Mouse (Mus musculus) stomach, embryonic 16.5 days (tissue): ENCODE measurements around the gene E430018J23Rik. TPM values are rescaled to one million over a fixed set of nuclear protein-coding genes. Genes with fewer than 3 reads are reported as not detected.
"Not testable (repeated sequence)": the region's sequence is repeated elsewhere in the genome, so short reads cannot be mapped to it uniquely, and the experiment has no call there.

Experiments
- ATAC-seq: fragments of 200-750 bp; cut with Nextera tagmentation; 2 replicates; pipeline ENCODE4 v1.8.0; 2017; ENCODE audit warnings: moderate number of reproducible peaks, moderate TSS enrichment; ENCODE audit not compliant: insufficient read depth, low FRiP score
- H3K27ac ChIP-seq: fragments of 300-500 bp; sonication (generic); 2 replicates; pipeline ENCODE4 v1.5.1; 2014; ENCODE audit warnings: low read length
- H3K27me3 ChIP-seq: fragments of 300-500 bp; sonication (generic); 2 replicates; pipeline ENCODE4 v1.6.1; 2014; ENCODE audit warnings: low read length, control low read depth, mixed read lengths; ENCODE audit not compliant: control insufficient read depth, insufficient read depth
- H3K36me3 ChIP-seq: fragments of 300-500 bp; sonication (generic); 2 replicates; pipeline ENCODE4 v1.6.1; 2014; ENCODE audit warnings: low read length; ENCODE audit not compliant: control insufficient read depth, insufficient read depth
- H3K4me1 ChIP-seq: fragments of 300-500 bp; sonication (generic); 2 replicates; pipeline ENCODE4 v1.6.1; 2014; ENCODE audit warnings: low read length, control low read depth, mixed read lengths; ENCODE audit not compliant: control insufficient read depth, insufficient read depth
- H3K4me2 ChIP-seq: fragments of 300-500 bp; sonication (generic); 2 replicates; pipeline ENCODE4 v1.6.1; 2014; ENCODE audit warnings: low read depth, low read length, mixed read lengths
- H3K4me3 ChIP-seq: fragments of 300-500 bp; sonication (generic); replicated peaks from 2 replicates; pipeline ENCODE4 v1.5.1; 2014; ENCODE audit warnings: mild to moderate bottlenecking, low read length
- H3K9ac ChIP-seq: fragments of 300-500 bp; sonication (generic); 2 replicates; pipeline ENCODE4 v1.6.1; 2014; ENCODE audit warnings: low read length
- H3K9me3 ChIP-seq: fragments of 300-500 bp; sonication (generic); replicated peaks from 2 replicates; pipeline ENCODE4 v1.6.1; 2016; ENCODE audit warnings: low read length, control low read depth; ENCODE audit not compliant: control insufficient read depth
- WGBS: fragments of 180-500 bp; shearing (Covaris S2); extraction: QIAGEN DNeasy Blood & Tissue Kit; methylation state at CpG from one replicate; pipeline ENCODE4 v1.1.7; 2014; 5-methylcytosine and 5-hydroxymethylcytosine counted together
- polyA plus RNA-seq: library from polyadenylated mRNA; unstranded; fragments of >200 nt; fragmentation: Nextera tagmentation; extraction: Ambion mirVana; gene quantifications from 2 replicates; pipeline ENCODE4 v1.2.1, GENCODE M21; 2015

The E430018J23Rik gene
- polyA plus RNA-seq, 1 experiment from 2014 or later = 6.1 TPM

- Histone ChIP-seq H3K36me3 (0 out of 2 replicates have a peak, but pooled peaks cover 7% of the 10 kb centered on the region), H3K9me3 (no peaks in the 10 kb centered on the region), H3K9ac (peak overlapping the region; percentile 97), H3K4me1 (peaks cover 22% of the 10 kb centered on the region), H3K4me3 (peak overlapping the region; percentile 97), H3K27me3 (no peaks in the 10 kb centered on the region), H3K27ac (peak overlapping the region; percentile 97), H3K4me2 (peak overlapping the region; percentile 90)
- 0 out of 2 replicates have a peak, but pooled peaks have one; percentile 41 for ATAC-seq
- WGBS = 14% methylated on average over 8 of the region's 8 CpGs
These were observed 46.8 kb downstream of the E430018J23Rik start for GRCm38 (mm10) chr7:127346676-127347075.

GRCm38 (mm10) chr7:127345512-127346325, 47.7 kb downstream of the E430018J23Rik start, which contains the start of gene Zfp768:
TSS of gene Zfp768 (minus strand) at chr7:127345589.
- WGBS = under 1% methylated on average over 74 of the region's 76 CpGs
- peak within 1 kb of the TSS; percentile 97 for H3K4me3 ChIP-seq
- ATAC-seq = peak; percentile 90

GRCm38 (mm10) chr7:127345092-127345491, 48.3 kb downstream of the E430018J23Rik start:
- peak overlapping the region; percentile 97 for H3K27ac ChIP-seq
- ATAC-seq = peak; percentile 59
- peaks cover 22% of the 10 kb centered on the region for H3K4me1 ChIP-seq
- H3K4me2 ChIP-seq = peak overlapping the region; percentile 90
- no peaks in the 10 kb centered on the region for H3K9me3 ChIP-seq
- WGBS = under 1% methylated on average over 42 of the region's 42 CpGs
- peak overlapping the region; percentile 97 for H3K9ac ChIP-seq
- H3K36me3 ChIP-seq = 0 out of 2 replicates have a peak, but pooled peaks cover 7% of the 10 kb centered on the region
- H3K4me3 ChIP-seq = peak overlapping the region; percentile 97
- no peaks in the 10 kb centered on the region for H3K27me3 ChIP-seq

More at GRCm38 (mm10) chr7:127345512-127346325, 47.7 kb downstream of the E430018J23Rik start, which contains the start of gene Zfp768:
- H3K4me2 ChIP-seq = peak within 1 kb of the TSS; percentile 90
- peaks cover 22% of the 10 kb centered on the region for H3K4me1 ChIP-seq
- 0 out of 2 replicates have a peak, but pooled peaks cover 7% of the 10 kb centered on the region for H3K36me3 ChIP-seq
- H3K9ac ChIP-seq = peak within 1 kb of the TSS; percentile 97
- peak within 1 kb of the TSS; percentile 97 for H3K27ac ChIP-seq
- no peaks in the 10 kb centered on the region for H3K9me3 ChIP-seq
- H3K27me3 ChIP-seq = no peaks in the 10 kb centered on the region

- Histone ChIP-seq H3K27me3 (no peaks in the 10 kb centered on the region), H3K4me2 (peak overlapping the region; percentile 90), H3K36me3 (0 out of 2 replicates have a peak, but pooled peaks cover 7% of the 10 kb centered on the region), H3K9me3 (no peaks in the 10 kb centered on the region), H3K4me3 (peak overlapping the region; percentile 97), H3K9ac (peak overlapping the region; percentile 97), H3K27ac (no peak overlapping the region), H3K4me1 (peaks cover 22% of the 10 kb centered on the region)
- no peak for ATAC-seq
- WGBS = 87% methylated on average over 8 of the region's 8 CpGs
These were observed 49.1 kb downstream of the E430018J23Rik start for GRCm38 (mm10) chr7:127344371-127344770.

GRCm38 (mm10) chr7:127343351-127344019, 49.9 kb downstream of the E430018J23Rik start:
- no peak overlapping the region for H3K9ac ChIP-seq
- H3K4me2 ChIP-seq = no peak overlapping the region
- H3K27ac ChIP-seq = no peak overlapping the region
- H3K9me3 ChIP-seq = no peaks in the 10 kb centered on the region
- H3K4me1 ChIP-seq = peaks cover 22% of the 10 kb centered on the region
- WGBS = 89% methylated on average over 38 of the region's 38 CpGs
- H3K36me3 ChIP-seq = 0 out of 2 replicates have a peak, but pooled peaks cover 7% of the 10 kb centered on the region
- no peak overlapping the region for H3K4me3 ChIP-seq
- no peak for ATAC-seq
- H3K27me3 ChIP-seq = no peaks in the 10 kb centered on the region

GRCm38 (mm10) chr7:127342888-127343287, 50.5 kb downstream of the E430018J23Rik start:
- Histone ChIP-seq H3K4me2 (no peak overlapping the region), H3K36me3 (0 out of 2 replicates have a peak, but pooled peaks cover 7% of the 10 kb centered on the region), H3K27ac (no peak overlapping the region), H3K4me3 (no peak overlapping the region), H3K4me1 (peaks cover 22% of the 10 kb centered on the region), H3K9me3 (no peaks in the 10 kb centered on the region), H3K27me3 (no peaks in the 10 kb centered on the region), H3K9ac (no peak overlapping the region)
- no peak for ATAC-seq
- WGBS = 86% methylated on average over 7 of the region's 7 CpGs

- ATAC-seq = no peak
- peaks cover 22% of the 10 kb centered on the region for H3K4me1 ChIP-seq
- no peak overlapping the region for H3K27ac ChIP-seq
- H3K27me3 ChIP-seq = no peaks in the 10 kb centered on the region
- WGBS = 56% methylated on average over 4 of the region's 4 CpGs
- H3K4me2 ChIP-seq = no peak overlapping the region
- H3K9ac ChIP-seq = no peak overlapping the region
- H3K9me3 ChIP-seq = no peaks in the 10 kb centered on the region
- 0 out of 2 replicates have a peak, but pooled peaks cover 7% of the 10 kb centered on the region for H3K36me3 ChIP-seq
- no peak overlapping the region for H3K4me3 ChIP-seq
These were observed 51.1 kb downstream of the E430018J23Rik start for GRCm38 (mm10) chr7:127342332-127342731.

- WGBS = 93% methylated on average over 6 of the region's 6 CpGs
- not testable (repeated sequence) for ATAC-seq
These were observed 51.6 kb downstream of the E430018J23Rik start for GRCm38 (mm10) chr7:127341861-127342260.

More at GRCm38 (mm10) chr7:127341861-127342260, 51.6 kb downstream of the E430018J23Rik start:
- H3K4me3 ChIP-seq, H3K36me3 ChIP-seq, H3K27me3 ChIP-seq, H3K4me2 ChIP-seq, H3K9ac ChIP-seq, H3K27ac ChIP-seq, H3K9me3 ChIP-seq: not testable (repeated sequence)
- H3K4me1 ChIP-seq = peaks cover 19% of the 10 kb centered on the region
